Mouse (Mus musculus) NIH3T3 (cell line): ENCODE data around the gene Sorbs1.

Experiments used
- DNase-seq: peaks from one replicate; pipeline ENCODE4 v3.0.0-alpha.2; 2012; ENCODE audit warnings: low read depth

The Sorbs1 gene

GRCm38 (mm10) chr19:40477445-40477941 lies 36.1 kb downstream of the Sorbs1 start:
- DNase-seq: peak; percentile 76

GRCm38 (mm10) chr19:40476491-40476890 lies 37.1 kb downstream of the Sorbs1 start:
- peak; percentile 64 for DNase-seq

DNA sequence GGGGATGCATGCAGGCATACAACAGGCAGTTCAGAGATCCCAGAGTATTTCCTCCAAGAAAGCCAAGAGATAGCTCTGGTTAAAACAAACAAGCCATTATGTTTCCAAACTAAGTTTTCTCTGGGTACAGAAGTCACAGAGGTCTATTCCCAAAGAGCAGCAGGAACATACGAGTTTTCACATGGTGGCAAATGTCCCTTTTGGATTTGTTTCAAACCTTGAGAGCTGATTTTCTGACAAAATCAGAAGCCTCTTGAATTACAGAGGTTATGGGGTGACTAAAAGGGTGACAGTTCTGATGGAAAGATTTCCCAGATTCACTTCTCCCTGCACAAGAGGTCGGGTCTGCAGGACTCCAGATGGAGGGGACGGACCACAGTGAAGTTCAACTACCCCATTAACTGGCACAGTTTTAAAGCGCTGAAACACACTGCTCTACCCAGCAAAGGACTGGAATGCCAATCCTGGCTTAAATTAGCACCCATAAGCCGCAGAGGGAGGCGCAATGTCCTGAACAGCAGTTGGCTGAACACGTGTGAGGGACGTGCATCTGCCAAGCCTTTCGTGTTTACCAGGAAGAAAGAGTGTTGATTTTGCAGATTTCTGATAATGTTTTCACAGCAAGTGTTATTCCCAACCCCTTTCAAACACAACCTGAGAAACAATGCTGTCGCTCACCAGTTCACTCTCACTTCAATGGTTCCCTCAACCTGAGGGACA lies 41.9 kb downstream of the Sorbs1 start:
- no peak for DNase-seq

- DNase-seq: no peak
Measured at GRCm38 (mm10) chr19:40469792-40470191, 43.8 kb downstream of the Sorbs1 start.

GRCm38 (mm10) chr19:40468308-40468707 lies 45.3 kb downstream of the Sorbs1 start:
- no peak for DNase-seq

GRCm38 (mm10) chr19:40467810-40468209 lies 45.8 kb downstream of the Sorbs1 start:
- no peak for DNase-seq

GRCm38 (mm10) chr19:40465339-40465738 lies 48.2 kb downstream of the Sorbs1 start:
- DNase-seq: no peak

DNA sequence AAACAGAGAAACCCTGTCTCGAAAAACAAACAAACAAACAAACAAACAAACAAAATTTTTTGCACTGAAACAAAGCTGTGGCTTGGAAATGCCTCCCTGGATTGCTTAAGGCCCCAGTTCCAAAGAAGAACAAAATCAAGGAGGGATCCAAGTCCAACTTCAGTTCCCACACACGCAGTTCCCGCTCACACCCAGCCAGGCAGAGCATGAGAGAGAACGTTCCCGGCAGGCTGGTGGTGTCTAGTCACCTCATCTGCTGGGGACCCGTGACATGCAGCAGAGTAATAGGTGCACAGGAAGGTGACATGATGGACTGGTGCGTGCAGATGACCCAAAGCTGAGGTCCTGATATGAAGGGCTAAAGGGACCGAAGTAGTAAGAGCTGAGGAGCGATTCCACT lies 49.2 kb downstream of the Sorbs1 start:
- DNase-seq: no peak

DNA sequence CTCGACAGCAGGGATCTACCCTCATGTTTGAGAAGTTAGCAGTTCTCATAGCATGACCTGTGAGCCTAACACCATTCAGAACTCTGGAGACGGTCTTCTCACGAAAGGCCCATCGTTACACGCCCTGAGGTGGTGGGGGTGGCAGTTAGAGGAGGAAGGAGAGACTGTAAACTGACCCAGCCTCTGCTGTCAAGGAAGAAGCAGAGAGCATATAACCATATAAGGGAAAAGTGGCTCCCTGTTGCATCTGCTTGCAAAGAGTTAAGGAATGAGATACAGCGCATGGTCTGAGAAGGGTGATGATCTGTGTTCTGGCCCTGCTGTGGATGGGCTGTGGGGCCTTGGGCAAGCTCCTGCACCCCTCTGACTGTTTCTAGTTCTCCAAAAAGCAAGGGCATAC lies 50.7 kb downstream of the Sorbs1 start:
- DNase-seq: peak; percentile 80

DNA sequence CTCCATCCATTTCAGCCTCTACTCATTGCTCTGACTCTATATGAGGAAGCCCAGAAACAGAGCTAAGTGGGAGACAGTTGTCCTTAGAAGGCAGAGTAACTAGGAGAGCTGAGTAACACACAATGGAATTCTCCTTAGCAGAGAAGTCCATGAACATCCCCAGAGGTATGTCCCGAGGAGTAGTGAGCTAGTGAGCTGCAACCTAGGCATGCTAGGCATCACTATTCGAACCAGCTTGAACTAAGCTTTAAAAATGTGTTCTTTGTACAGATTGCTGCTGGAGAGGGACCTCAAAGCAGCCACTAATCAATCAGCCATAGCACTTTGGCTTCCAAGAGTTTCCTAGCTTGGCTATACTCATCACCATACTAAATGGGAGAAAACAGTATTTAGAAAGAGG lies 51.1 kb downstream of the Sorbs1 start:
- peak; percentile 64 for DNase-seq

DNA sequence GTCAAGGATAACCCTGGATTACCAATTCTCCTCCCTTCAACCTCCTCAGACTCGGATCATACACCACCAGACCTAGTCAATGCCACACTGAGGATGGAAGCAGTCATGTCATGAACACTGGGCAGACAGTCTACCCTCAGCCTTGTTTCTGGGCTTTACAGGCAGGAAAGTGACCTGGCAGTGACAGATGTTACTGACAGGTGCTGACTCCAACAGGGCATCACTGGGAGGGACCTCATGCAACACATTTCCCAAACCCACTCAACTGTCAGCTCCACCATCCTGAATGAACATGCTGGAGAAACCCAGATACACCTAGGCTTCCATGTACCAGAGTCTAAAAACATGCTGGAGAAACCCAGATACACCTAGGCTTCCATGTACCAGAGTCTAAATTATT lies 51.9 kb downstream of the Sorbs1 start:
- DNase-seq: no peak

GRCm38 (mm10) chr19:40460854-40461490 lies 52.6 kb downstream of the Sorbs1 start:
- no peak for DNase-seq

DNA sequence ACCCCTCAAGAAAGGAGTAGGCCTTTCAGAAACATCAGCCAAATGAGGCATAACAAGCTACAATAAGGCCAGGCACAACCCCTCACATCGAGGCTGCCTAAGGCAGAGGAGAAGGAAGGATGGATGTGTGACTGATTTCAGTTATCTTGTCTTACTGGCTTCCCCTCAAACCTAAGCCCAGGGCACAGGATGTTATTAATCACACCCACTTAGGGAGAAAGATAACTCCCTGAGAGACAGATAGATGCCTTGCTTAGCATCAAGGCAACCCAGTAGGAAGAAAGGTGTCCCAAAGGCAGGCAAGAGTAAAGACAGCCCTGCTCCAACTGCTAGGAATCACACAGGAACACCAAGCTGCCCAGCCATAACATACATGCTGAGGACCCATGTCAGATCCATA lies 54.2 kb downstream of the Sorbs1 start:
- DNase-seq: no peak

DNA sequence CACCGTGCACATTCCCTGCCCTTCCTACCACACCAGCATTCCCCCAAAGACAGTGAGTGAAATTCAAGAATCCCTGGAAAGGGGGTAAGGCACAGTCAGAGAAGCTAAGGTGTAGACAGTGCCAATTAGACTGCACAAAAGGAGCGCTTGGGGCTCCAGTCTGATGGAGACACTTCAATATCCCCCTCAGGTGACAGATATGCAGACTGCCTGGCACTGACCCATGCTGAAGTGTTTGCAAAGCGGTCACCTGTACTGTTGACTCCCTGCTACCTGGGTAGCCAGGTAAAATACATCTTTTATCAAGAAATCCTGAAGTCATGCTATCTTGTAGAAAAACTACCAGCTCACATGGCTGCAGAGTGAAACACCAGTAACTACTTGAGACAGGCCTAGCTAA lies 54.8 kb downstream of the Sorbs1 start:
- DNase-seq: no peak

DNA sequence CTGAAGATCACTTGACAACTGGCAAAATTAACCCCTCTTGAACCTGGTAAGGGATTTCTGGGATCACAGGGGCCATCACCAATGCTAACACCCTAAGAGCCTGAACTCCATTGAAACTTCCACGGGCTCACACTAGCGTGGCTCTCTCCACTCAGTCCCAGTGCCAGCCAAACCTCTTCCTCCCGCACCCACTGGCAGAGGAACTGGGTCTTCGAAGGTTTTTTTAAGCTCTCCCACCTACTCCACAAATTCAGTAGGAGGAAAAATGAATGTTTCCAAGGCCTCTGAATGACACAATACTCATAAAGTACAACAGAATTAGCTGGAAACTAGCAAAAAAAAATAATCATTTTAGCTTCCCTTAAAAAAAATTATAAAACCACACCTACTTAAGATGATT lies 58.3 kb downstream of the Sorbs1 start:
- DNase-seq: no peak

- DNase-seq: no peak
Measured at GRCm38 (mm10) chr19:40454096-40454495, 59.5 kb downstream of the Sorbs1 start.

DNA sequence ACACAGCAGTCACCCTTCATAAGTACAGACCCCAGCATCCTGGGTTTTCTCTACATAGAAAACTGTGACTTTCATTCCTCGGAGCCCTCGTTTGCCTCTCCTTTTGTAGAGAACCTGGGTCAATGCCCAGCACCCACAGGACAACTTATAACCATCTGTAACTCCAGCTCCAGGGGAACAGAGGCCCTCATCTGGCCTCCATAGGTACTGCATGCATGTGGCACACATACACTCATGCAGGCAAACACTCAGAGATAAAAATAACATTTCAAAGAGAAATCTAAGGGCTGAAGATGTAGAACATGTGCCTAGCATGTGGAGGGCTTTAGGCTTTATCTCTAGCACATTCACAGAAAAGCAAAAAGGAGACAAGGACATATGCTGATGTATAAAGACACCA lies 61.4 kb downstream of the Sorbs1 start:
- no peak for DNase-seq

- no peak for DNase-seq
Measured at GRCm38 (mm10) chr19:40451307-40451706, 62.3 kb downstream of the Sorbs1 start.

GRCm38 (mm10) chr19:40446525-40446924 lies 67.1 kb downstream of the Sorbs1 start:
- no peak for DNase-seq

DNA sequence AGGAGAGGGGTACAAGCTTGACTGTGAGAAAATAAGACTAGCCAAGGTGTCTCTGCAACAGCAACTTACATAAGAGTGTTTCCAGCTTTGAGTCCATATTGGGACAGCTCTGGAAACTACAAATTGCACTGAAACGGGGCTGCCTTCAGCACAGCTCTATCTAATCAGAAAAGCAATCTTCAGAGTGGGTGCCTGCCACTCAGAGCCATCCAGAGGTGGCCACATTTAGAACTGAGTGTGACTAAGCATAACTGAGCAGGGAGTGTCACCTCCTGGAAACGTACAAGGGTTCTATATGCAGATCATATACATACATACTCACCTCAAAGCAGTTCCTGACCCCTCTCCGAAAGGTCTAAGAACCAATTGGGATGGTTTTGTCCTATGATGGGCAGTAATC lies 71.2 kb downstream of the Sorbs1 start:
- no peak for DNase-seq

- DNase-seq: peak; percentile 29
Measured at GRCm38 (mm10) chr19:40440951-40441350, 72.6 kb downstream of the Sorbs1 start.

DNA sequence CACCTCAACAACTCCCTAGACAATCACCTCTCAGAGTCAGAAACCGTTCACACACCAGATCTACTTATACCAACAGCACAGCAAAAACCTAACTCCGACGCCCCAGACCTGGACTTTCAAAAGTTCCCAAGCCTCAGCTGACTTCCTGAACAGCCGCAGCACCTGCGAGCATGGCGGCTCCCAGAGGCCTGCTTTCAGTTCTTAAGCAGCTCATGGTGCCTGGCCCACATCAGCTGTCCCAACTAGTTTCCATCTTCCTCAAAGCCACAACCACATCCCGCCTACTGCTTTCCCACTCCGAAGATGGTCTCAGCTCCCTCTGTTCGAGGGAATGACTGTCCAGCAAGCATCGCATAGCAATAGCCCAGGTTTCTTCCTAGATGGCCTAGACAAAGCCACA lies 74.7 kb downstream of the Sorbs1 start:
- DNase-seq: no peak

- DNase-seq: peak; percentile 41
Measured at GRCm38 (mm10) chr19:40437651-40438068, 75.9 kb downstream of the Sorbs1 start.
